Mouse (Mus musculus) activated CD4-positive, CD25-positive, alpha-beta regulatory T cell, adult 4 months (primary cell): ENCODE results near the gene Gm6685. TPM values are rescaled to one million over a fixed set of nuclear protein-coding genes. Genes with fewer than 3 reads are reported as not detected.
"Not testable (repeated sequence)": the region's sequence is repeated elsewhere in the genome, so short reads cannot be mapped to it uniquely, and the experiment has no call there.

Experiments used
- ATAC-seq: one replicate; pipeline ENCODE4 v1.8.0; 2017
- polyA plus RNA-seq, 2 experiments: library from polyadenylated mRNA; unstranded; fragments of 100-300 nt; shearing (Covaris generic); gene quantifications; one replicate each; pipeline ENCODE4 v1.2.1; 2017

The Gm6685 gene
- under 1 TPM in 1 of 2 experiments, not detected in 1; 0.81 TPM for polyA plus RNA-seq

GRCm38 (mm10) chr11:28339224-28340150 lies at the start of gene Gm6685:
TSS of gene Gm6685 (minus strand) at chr11:28339867.
- not testable (repeated sequence) for ATAC-seq

- ATAC-seq: no peak
These were observed 36.2 kb upstream of the Gm6685 start for GRCm38 (mm10) chr11:28375891-28376290.

- no peak for ATAC-seq
These were observed 35.0 kb upstream of the Gm6685 start for GRCm38 (mm10) chr11:28374636-28375035.

GRCm38 (mm10) chr11:28371381-28371780 lies 31.7 kb upstream of the Gm6685 start:
- ATAC-seq: not testable (repeated sequence)

GRCm38 (mm10) chr11:28365929-28366244 lies 26.2 kb upstream of the Gm6685 start:
- no peak for ATAC-seq

- ATAC-seq: no peak
These were observed 25.7 kb upstream of the Gm6685 start for GRCm38 (mm10) chr11:28365209-28365928.

- no peak for ATAC-seq
These were observed 3.8 kb upstream of the Gm6685 start for GRCm38 (mm10) chr11:28343465-28343864.

- no peak for ATAC-seq
These were observed 2.2 kb upstream of the Gm6685 start for GRCm38 (mm10) chr11:28341887-28342286.

GRCm38 (mm10) chr11:28327878-28328277 lies 11.8 kb downstream of the Gm6685 start:
- ATAC-seq: no peak

- ATAC-seq: no peak
These were observed 26.3 kb downstream of the Gm6685 start for GRCm38 (mm10) chr11:28313396-28313795.

- ATAC-seq: no peak
These were observed 31.9 kb downstream of the Gm6685 start for GRCm38 (mm10) chr11:28307723-28308122.

- no peak for ATAC-seq
These were observed 49.2 kb downstream of the Gm6685 start for GRCm38 (mm10) chr11:28290440-28290839.

Other genes with a start within 250 kb of the Gm6685 start
- not detected for gene Ccdc85a, start 244.5 kb upstream of the Gm6685 start, polyA plus RNA-seq